Mouse (Mus musculus) cerebellum, adult 2 months (tissue): ENCODE results near the gene Alg12. TPM values are rescaled to one million over a fixed set of nuclear protein-coding genes. Genes with fewer than 3 reads are reported as not detected.

ENCODE experiments used
- DNase-seq, 2 experiments: peaks; one replicate each; pipeline ENCODE4 v3.0.0; 2021
- H3K27ac ChIP-seq: fragments of 200-500 bp; 2 replicates; pipeline ENCODE4 v1.5.1; 2012; ENCODE audit warnings: low read length, control low read depth, inconsistent platforms; ENCODE audit not compliant: insufficient read depth
- H3K27me3 ChIP-seq: fragments of 200-500 bp; 2 replicates; pipeline ENCODE4 v1.6.1; 2012; ENCODE audit warnings: inconsistent platforms, mild to moderate bottlenecking, low read length, moderate library complexity; ENCODE audit not compliant: control insufficient read depth, insufficient read depth
- H3K4me1 ChIP-seq: fragments of 200-500 bp; 2 replicates; pipeline ENCODE4 v1.6.1; 2011; ENCODE audit warnings: low read length; ENCODE audit not compliant: control insufficient read depth, insufficient read depth
- H3K4me3 ChIP-seq: fragments of 200-500 bp; replicated peaks from 2 replicates; pipeline ENCODE3; 2011; ENCODE audit warnings: mild to moderate bottlenecking, low read depth, low read length, control low read depth; ENCODE audit not compliant: insufficient read depth
- CTCF ChIP-seq: fragments of 200-500 bp; IDR thresholded peaks from 2 replicates; pipeline ENCODE4 v1.5.1; 2011; ENCODE audit warnings: low read depth, mild to moderate bottlenecking, control low read depth, low read length, moderate library complexity, borderline replicate concordance; ENCODE audit not compliant: insufficient read depth
- POLR2A ChIP-seq: fragments of 200-500 bp; IDR thresholded peaks from 2 replicates; pipeline ENCODE4 v1.6.1; 2011; ENCODE audit warnings: low read length, control low read depth, borderline replicate concordance; ENCODE audit not compliant: insufficient read depth
- WGBS: fragments of 180-500 bp; shearing (Covaris S2); methylation state at CpG from one replicate; pipeline ENCODE4 v1.1.7; 2018; 5-methylcytosine and 5-hydroxymethylcytosine counted together
- polyA plus RNA-seq: library from polyadenylated mRNA; depleted of rRNA; stranded (reverse); fragments of >200 nt; gene quantifications from 2 replicates; pipeline ENCODE4 v1.2.3, GENCODE M21; 2012; rRNA removed

Alg12 gene
- 17.3 and 18.5 TPM in 2 replicates for polyA plus RNA-seq

GRCm38 (mm10) chr15:88819026-88819905 is at the start of gene Alg12, which contains the start of gene Creld2:
Gene Alg12 (minus strand): TSS chr15:88819318.
Gene Creld2 (plus strand): TSS chr15:88819646.
- peak; percentile 99 to 100 for DNase-seq
- WGBS: under 1% methylated on average over 88 of the region's 88 CpGs
- TF ChIP-seq CTCF: no peak
- TF ChIP-seq POLR2A: peak; percentile 69
- Histone ChIP-seq H3K4me3 (peak within 1 kb of the TSS; percentile 81), H3K27ac (peak within 1 kb of the TSS; percentile 81), H3K27me3 (no peaks in the 10 kb centered on the region), H3K4me1 (peaks cover 12% of the 10 kb centered on the region)

- DNase-seq: no peak
- no peak overlapping the region for H3K27ac ChIP-seq
- TF ChIP-seq POLR2A (no peak), CTCF (no peak)
- no peaks in the 10 kb centered on the region for H3K27me3 ChIP-seq
- peaks cover 20% of the 10 kb centered on the region for H3K4me1 ChIP-seq
- H3K4me3 ChIP-seq: no peak overlapping the region
- 82% methylated on average over 6 of the region's 6 CpGs for WGBS
Observed at GRCm38 (mm10) chr15:88868024-88868742, 49.1 kb upstream of the Alg12 start.

- no peak overlapping the region for H3K4me3 ChIP-seq
- no peaks in the 10 kb centered on the region for H3K27me3 ChIP-seq
- DNase-seq: peak in 1 of 2 experiments; percentile 22
- TF ChIP-seq CTCF (no peak), POLR2A (no peak)
- H3K4me1 ChIP-seq: peaks cover 20% of the 10 kb centered on the region
- WGBS: 46% methylated on average over 5 of the region's 5 CpGs
- peak overlapping the region; percentile 11; the same call in 1 of the 2 replicates for H3K27ac ChIP-seq
Observed at GRCm38 (mm10) chr15:88867368-88868023, 48.4 kb upstream of the Alg12 start.

- Histone ChIP-seq H3K27me3 (no peaks in the 10 kb centered on the region), H3K27ac (no peak overlapping the region), H3K4me3 (no peak overlapping the region), H3K4me1 (peaks cover 20% of the 10 kb centered on the region)
- 40% methylated on average over 7 of the region's 7 CpGs for WGBS
- TF ChIP-seq POLR2A: no peak
- DNase-seq: peak in 1 of 2 experiments; percentile 28
Observed at GRCm38 (mm10) chr15:88866934-88867356, 47.8 kb upstream of the Alg12 start.

GRCm38 (mm10) chr15:88865888-88866695 is 47.0 kb upstream of the Alg12 start:
- Histone ChIP-seq H3K27me3 (no peaks in the 10 kb centered on the region), H3K4me3 (no peak overlapping the region), H3K27ac (no peak overlapping the region), H3K4me1 (peaks cover 20% of the 10 kb centered on the region)
- DNase-seq: peak in 1 of 2 experiments; percentile 31
- 77% methylated on average over 4 of the region's 4 CpGs for WGBS
- no peak for TF ChIP-seq CTCF
- no peak for TF ChIP-seq POLR2A

- Histone ChIP-seq H3K27me3 (no peaks in the 10 kb centered on the region), H3K27ac (peak overlapping the region; percentile 99; the same call in 1 of the 2 replicates), H3K4me3 (peak overlapping the region; percentile 78), H3K4me1 (peaks cover 20% of the 10 kb centered on the region)
- peak in 1 of 2 experiments; percentile 48 for DNase-seq
- 76% methylated on average over 14 of the region's 14 CpGs for WGBS
- TF ChIP-seq CTCF: no peak
- TF ChIP-seq POLR2A: no peak
Observed at GRCm38 (mm10) chr15:88865061-88865460, 45.9 kb upstream of the Alg12 start.
